Mouse (Mus musculus) liver, embryonic 13.5 days (tissue): Measurements from ENCODE around the gene Chn2. TPM values are rescaled to one million over a fixed set of nuclear protein-coding genes. Genes with fewer than 3 reads are reported as not detected.

Source experiments
- ATAC-seq: fragments of 200-750 bp; cut with Nextera tagmentation; 2 replicates; pipeline ENCODE4 v1.8.0; 2017; ENCODE audit warnings: low read depth, mild to moderate bottlenecking, moderate number of reproducible peaks, moderate library complexity
- DNase-seq: peaks from one replicate; pipeline ENCODE4 v3.0.0; 2022
- H3K27ac ChIP-seq: fragments of 300-500 bp; sonication (generic); 2 replicates; pipeline ENCODE4 v1.5.1; 2015; ENCODE audit warnings: moderate library complexity, mild to moderate bottlenecking, inconsistent platforms
- H3K27me3 ChIP-seq: fragments of 300-500 bp; sonication (generic); 2 replicates; pipeline ENCODE4 v1.6.1; 2015; ENCODE audit warnings: mild to moderate bottlenecking, inconsistent platforms
- H3K36me3 ChIP-seq: fragments of 300-500 bp; sonication (generic); 2 replicates; pipeline ENCODE4 v1.6.1; 2015; ENCODE audit warnings: mild to moderate bottlenecking, inconsistent platforms
- H3K4me1 ChIP-seq: fragments of 300-500 bp; sonication (generic); replicated peaks from 2 replicates; pipeline ENCODE4 v1.6.1; 2015; ENCODE audit warnings: inconsistent platforms
- H3K4me2 ChIP-seq: fragments of 300-500 bp; sonication (generic); 2 replicates; pipeline ENCODE4 v1.6.1; 2015; ENCODE audit warnings: inconsistent platforms, mild to moderate bottlenecking, moderate library complexity
- H3K4me3 ChIP-seq: fragments of 300-500 bp; sonication (generic); replicated peaks from 2 replicates; pipeline ENCODE4 v1.5.1; 2015; ENCODE audit warnings: mild to moderate bottlenecking, inconsistent platforms
- H3K9ac ChIP-seq: fragments of 300-500 bp; sonication (generic); 2 replicates; pipeline ENCODE4 v1.6.1; 2015; ENCODE audit warnings: mild to moderate bottlenecking, inconsistent platforms
- H3K9me3 ChIP-seq: fragments of 300-500 bp; sonication (generic); replicated peaks from 2 replicates; pipeline ENCODE4 v1.6.1; 2016; ENCODE audit warnings: inconsistent platforms
- WGBS: fragments of 180-500 bp; shearing (Covaris S2); methylation state at CpG from one replicate; pipeline ENCODE4 v1.1.7; 2015; ENCODE audit not compliant: insufficient replicate concordance; 5-methylcytosine and 5-hydroxymethylcytosine counted together
- polyA plus RNA-seq: library from polyadenylated mRNA; unstranded; fragments of >200 nt; fragmentation: Nextera tagmentation; extraction: Ambion mirVana; gene quantifications from 2 replicates; pipeline ENCODE4 v1.2.1, GENCODE M21; 2015

Chn2 gene
- polyA plus RNA-seq, 1 experiment from 2014 or later = 3.3 TPM

DNA sequence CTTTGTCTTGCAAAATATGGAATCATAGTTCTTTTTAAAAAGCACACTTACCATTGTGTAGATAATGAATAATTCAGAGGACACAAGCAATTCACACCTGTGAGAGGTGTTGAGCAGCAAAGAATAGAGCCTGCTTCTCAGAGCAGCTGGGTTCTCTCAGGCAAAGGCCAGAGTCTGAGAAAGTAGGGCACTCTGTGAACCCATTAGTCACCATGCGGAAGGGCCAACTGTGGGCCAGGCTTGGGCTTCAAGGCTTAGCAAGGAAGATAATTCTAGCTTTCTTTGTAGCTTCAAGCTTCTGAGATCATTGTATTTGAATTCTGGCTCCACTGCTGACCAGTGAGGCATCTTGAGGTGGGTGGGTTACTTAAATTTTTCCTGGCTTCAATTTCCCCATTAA, 2.8 kb downstream of the Chn2 start:
- no peak overlapping the region for H3K4me3 ChIP-seq
- peaks cover 54% of the 10 kb centered on the region for H3K27me3 ChIP-seq
- H3K27ac ChIP-seq = no peak overlapping the region
- 62% methylated on average over 1 of the region's 1 CpGs for WGBS
- no peak overlapping the region for H3K4me2 ChIP-seq
- no peaks in the 10 kb centered on the region for H3K36me3 ChIP-seq
- peaks cover 3% of the 10 kb centered on the region; the same call in 1 of the 2 replicates for H3K4me1 ChIP-seq
- H3K9me3 ChIP-seq = no peaks in the 10 kb centered on the region
- H3K9ac ChIP-seq = no peak overlapping the region
- ATAC-seq = no peak
- no peak for DNase-seq

DNA sequence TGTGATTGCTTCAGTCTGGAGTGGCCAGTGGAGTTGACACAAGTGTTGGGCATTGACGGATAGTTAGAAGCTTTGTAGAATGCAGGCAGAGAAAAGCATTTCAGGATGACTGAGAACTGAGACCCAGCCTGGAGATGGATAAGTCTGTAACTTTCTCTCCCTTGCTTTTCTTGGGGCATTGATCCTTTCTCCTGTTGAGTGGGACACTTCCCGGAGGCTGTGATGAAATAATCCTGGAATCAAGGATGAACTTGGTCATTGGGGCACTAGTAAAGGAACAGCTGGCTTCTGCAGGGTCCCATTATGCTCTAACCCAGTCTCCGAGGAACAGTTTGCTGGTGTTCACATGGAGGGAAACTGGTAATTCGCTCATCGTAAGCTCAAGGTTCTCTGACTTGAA, 4.2 kb downstream of the Chn2 start:
- 63% methylated on average over 5 of the region's 5 CpGs for WGBS
- ATAC-seq (no peak), DNase-seq (no peak)
- H3K27me3 ChIP-seq = peaks cover 45% of the 10 kb centered on the region
- H3K9ac ChIP-seq = no peak overlapping the region
- no peak overlapping the region for H3K4me2 ChIP-seq
- H3K27ac ChIP-seq = no peak overlapping the region
- H3K36me3 ChIP-seq = no peaks in the 10 kb centered on the region
- peaks cover 7% of the 10 kb centered on the region; the same call in 1 of the 2 replicates for H3K4me1 ChIP-seq
- no peaks in the 10 kb centered on the region for H3K9me3 ChIP-seq
- no peak overlapping the region for H3K4me3 ChIP-seq

DNA sequence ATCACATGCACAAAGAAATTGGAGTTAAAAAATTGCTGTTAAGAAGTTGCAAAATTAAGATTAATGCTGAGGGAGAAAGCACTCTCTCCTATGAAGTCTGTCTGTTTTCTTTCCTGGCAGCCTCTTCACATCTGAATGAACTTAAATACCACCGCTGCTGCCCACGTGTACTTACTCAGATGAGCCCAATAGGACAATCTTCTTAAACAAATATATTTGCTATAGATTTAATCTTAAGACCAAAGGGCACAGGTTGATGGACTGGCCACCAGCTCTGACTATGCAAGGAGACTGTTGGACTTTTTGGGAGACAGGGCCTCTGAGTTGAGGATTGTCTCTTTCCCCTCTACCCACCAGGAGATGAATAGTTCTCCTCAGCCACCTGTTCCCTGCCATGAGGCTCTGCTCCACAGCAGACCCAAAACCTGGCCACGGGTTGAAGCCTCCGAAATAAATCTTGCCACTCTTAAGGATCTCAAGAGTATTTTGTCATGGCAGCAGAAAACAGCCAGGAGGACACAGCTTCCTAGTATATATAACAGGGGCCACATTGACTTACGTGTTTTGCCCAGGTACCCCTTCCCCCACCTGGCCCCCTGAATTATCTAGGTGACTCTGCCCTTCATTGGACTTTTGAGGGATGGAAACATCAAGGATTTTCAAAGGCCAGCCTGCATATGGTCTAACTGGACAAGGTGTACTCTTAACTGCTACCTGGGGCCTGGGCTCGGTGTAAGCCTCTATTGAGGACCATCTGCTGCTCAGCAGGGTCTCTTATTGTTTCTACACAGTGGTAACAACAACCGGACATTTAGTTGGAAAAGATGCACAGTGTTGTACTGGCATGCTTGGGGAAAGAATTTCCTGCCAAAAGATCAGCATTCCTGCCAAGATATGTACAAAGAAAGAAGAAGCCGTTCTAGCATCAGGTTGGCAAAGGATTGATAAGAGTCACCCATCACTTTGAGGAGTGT, 6.7 kb downstream of the Chn2 start:
- Histone ChIP-seq H3K9ac (no peak overlapping the region), H3K4me1 (peaks cover 10% of the 10 kb centered on the region; the same call in 1 of the 2 replicates), H3K27ac (no peak overlapping the region), H3K4me2 (no peak overlapping the region), H3K27me3 (peaks cover 20% of the 10 kb centered on the region), H3K36me3 (no peaks in the 10 kb centered on the region), H3K9me3 (no peaks in the 10 kb centered on the region), H3K4me3 (no peak overlapping the region)
- no peak for DNase-seq
- WGBS = 64% methylated on average over 8 of the region's 8 CpGs
- no peak for ATAC-seq

DNA sequence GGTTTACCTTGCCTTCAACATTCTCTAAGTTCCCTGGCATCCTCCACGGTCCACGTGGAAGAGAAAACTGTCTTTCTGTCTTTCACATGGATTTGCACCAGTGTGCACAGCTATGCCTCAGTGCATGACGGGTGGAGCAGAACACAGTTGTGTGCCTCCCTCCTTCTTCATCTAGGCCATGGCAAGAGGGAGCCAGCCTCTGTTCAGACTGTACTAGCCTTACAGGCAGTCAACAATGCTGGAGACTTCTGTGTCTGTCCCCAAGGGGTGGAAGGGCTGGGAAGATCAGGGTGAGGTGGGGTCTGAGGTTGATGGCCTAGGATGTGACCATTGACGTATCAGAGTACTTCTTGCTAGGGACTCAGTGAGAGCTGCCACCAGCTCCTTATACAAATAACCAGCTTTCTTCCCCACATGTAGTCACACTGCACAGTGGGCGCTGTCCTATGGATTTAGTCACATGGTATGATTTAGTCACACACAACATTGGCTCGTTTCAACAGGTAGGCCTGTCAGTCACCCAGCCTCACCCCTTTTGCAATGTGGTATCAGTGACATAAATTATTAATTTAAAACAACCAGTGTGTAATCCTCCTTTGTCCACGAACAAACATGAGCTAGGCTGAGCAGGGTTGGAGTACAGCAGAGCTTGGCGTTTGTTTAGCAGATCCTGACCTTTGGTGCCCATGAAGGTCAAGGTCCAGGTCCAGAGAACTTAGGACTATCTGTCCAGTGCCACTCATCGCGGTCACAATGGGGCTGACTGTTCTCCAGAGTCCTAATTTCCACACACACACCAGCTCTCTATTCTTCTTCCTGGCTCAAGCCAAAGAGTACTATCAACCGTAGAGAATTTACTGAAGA, 7.8 kb downstream of the Chn2 start:
- WGBS = 61% methylated on average over 11 of the region's 11 CpGs
- Histone ChIP-seq H3K4me2 (no peak overlapping the region), H3K4me3 (no peak overlapping the region), H3K9ac (no peak overlapping the region), H3K36me3 (no peaks in the 10 kb centered on the region), H3K4me1 (peaks cover 10% of the 10 kb centered on the region; the same call in 1 of the 2 replicates), H3K9me3 (no peaks in the 10 kb centered on the region), H3K27me3 (peaks cover 9% of the 10 kb centered on the region; the same call in 1 of the 2 replicates), H3K27ac (no peak overlapping the region)
- ATAC-seq (peak; percentile 67), DNase-seq (no peak)

DNA sequence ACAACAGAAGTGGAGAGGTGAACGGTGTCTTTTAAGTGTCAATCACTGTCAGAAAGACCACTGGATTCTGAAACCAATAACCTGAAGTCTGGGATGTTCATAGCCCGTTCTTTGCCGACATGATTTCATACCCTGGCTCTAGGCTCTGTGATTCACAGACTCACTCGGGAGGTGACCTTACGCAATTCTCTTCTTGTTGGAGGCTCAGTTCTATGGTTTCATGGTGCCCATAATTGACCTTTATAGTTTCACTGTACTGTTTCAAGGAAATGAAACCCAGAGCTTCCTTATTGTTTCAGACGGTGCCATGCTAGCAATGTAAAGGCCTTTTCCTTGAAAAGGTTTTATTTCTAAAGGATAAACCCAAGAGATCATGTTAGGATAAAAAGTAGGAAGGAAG, 9.4 kb downstream of the Chn2 start:
- DNase-seq = no peak
- H3K4me2 ChIP-seq = no peak overlapping the region
- H3K27me3 ChIP-seq = no peaks in the 10 kb centered on the region
- H3K4me1 ChIP-seq = peaks cover 10% of the 10 kb centered on the region; the same call in 1 of the 2 replicates
- H3K4me3 ChIP-seq = no peak overlapping the region
- no peak for ATAC-seq
- H3K27ac ChIP-seq = no peak overlapping the region
- H3K9ac ChIP-seq = no peak overlapping the region
- no peaks in the 10 kb centered on the region for H3K36me3 ChIP-seq
- no peaks in the 10 kb centered on the region for H3K9me3 ChIP-seq
- WGBS = 65% methylated on average over 6 of the region's 6 CpGs

DNA sequence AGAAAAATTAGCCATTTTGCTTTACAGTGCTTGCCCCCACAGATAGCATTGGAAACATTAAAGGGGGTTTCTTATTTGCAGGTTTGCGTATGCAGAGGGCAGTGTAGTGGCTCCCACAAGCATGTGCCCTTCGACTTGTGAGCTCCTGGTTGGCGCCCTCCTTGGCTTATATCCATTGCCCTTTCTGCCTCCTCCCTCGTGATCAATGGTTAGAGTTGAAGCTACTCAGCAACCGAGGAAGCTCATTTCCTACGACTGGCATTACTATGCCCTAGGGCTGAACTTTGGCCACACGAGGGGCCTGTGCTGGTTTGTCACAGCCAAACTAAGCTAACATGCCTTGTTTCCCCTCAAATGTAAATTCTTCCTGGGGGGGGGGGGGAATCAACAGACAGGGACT, 11.8 kb downstream of the Chn2 start:
- H3K9ac ChIP-seq = no peak overlapping the region
- 54% methylated on average over 7 of the region's 7 CpGs for WGBS
- no peaks in the 10 kb centered on the region for H3K27me3 ChIP-seq
- no peak overlapping the region for H3K27ac ChIP-seq
- no peak overlapping the region for H3K4me2 ChIP-seq
- no peak for DNase-seq
- H3K4me1 ChIP-seq = peaks cover 7% of the 10 kb centered on the region; the same call in 1 of the 2 replicates
- no peak overlapping the region for H3K4me3 ChIP-seq
- no peaks in the 10 kb centered on the region for H3K9me3 ChIP-seq
- no peaks in the 10 kb centered on the region for H3K36me3 ChIP-seq
- ATAC-seq = no peak

DNA sequence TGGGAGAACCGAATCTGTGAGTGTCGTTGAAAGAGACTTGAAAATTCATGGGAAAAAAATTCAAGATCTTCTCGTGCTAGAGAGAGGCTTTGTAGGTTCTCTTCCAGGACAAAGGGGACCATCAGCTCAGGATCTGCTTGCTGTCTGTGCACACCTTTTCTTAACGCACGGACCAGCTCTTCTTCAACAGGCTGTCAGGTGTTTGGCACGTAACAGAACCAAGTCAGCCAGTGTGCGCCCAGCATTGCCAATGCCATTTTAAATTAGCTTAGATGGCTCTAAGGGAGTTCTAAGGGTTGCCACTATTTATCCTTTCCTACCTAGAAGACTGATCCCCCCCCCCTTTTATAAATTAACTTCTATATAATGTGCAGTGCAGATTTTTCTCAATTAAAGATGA, 12.8 kb downstream of the Chn2 start:
- no peaks in the 10 kb centered on the region for H3K9me3 ChIP-seq
- no peak overlapping the region for H3K9ac ChIP-seq
- H3K27me3 ChIP-seq = no peaks in the 10 kb centered on the region
- no peaks in the 10 kb centered on the region for H3K36me3 ChIP-seq
- no peak overlapping the region for H3K4me2 ChIP-seq
- no peak overlapping the region for H3K4me3 ChIP-seq
- H3K27ac ChIP-seq = no peak overlapping the region
- H3K4me1 ChIP-seq = 0 out of 2 replicates have a peak, but pooled peaks cover 7% of the 10 kb centered on the region
- ATAC-seq (no peak), DNase-seq (no peak)
- 64% methylated on average over 7 of the region's 7 CpGs for WGBS

DNA sequence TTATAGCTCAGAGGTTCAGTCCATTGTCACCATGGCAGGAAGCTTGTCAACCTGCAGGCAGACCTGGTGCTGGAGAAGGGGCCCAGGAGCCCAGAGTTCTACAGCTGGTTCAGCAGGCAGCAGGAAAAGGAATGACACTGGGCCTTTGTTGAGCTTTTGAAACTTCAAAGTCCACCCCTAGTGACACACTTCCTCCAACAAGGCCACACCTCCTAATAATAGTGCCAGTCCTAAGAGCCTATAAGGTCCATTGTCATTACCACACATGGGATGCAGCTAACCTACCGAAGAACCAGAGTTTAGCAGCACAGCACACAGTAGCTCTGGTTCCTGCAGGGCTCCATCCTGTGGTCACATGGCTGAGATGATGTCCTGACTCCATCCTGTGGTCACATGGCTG, 13.3 kb downstream of the Chn2 start:
- WGBS = 59% methylated on average over 1 of the region's 1 CpGs
- DNase-seq (no peak), ATAC-seq (no peak)
- Histone ChIP-seq H3K27me3 (no peaks in the 10 kb centered on the region), H3K9ac (no peak overlapping the region), H3K9me3 (no peaks in the 10 kb centered on the region), H3K4me2 (no peak overlapping the region), H3K36me3 (no peaks in the 10 kb centered on the region), H3K27ac (no peak overlapping the region), H3K4me1 (0 out of 2 replicates have a peak, but pooled peaks cover 7% of the 10 kb centered on the region), H3K4me3 (no peak overlapping the region)

DNA sequence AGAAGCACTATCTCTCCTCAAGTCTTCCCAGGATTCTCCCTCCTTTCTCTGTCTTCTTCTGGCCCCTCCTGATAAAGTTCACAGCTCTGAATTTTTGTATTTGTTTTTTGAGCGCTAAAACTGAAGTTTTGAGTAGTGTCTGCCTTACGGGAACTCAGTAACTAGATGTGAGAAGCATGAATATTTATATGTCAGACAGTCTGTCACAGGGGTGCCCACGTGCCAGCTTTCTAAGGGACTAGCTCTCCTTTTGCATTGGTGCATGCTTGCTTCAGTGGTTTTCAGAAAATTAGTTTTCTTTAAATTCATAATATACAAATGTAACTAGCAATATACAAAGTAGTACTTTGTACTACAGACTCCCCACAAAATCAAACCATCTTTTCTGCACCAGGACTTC, 14.0 kb downstream of the Chn2 start:
- Histone ChIP-seq H3K36me3 (no peaks in the 10 kb centered on the region), H3K27ac (no peak overlapping the region), H3K9ac (no peak overlapping the region), H3K4me1 (0 out of 2 replicates have a peak, but pooled peaks cover 4% of the 10 kb centered on the region), H3K27me3 (no peaks in the 10 kb centered on the region), H3K4me3 (no peak overlapping the region), H3K9me3 (no peaks in the 10 kb centered on the region), H3K4me2 (no peak overlapping the region)
- WGBS = 66% methylated on average over 3 of the region's 3 CpGs
- no peak for ATAC-seq
- no peak for DNase-seq

DNA sequence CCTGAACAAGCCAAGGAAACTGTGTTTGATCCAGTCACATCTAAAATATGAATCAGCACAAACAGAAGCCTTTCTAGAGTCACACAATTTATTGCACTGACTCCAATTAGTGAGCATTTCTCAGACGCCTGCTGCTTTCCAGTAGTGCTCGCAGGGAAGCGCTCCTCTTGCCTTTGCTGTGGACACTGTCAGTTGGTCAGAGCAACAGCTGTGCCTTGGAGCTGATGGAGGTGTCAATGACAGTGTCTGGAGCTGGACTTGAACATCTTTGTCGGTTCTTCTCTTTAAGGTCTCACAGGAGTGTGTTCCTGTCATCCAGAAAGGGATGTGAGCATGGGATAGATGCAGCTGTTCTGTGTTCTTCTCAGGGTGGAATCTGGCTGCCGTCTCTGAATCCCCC, 16.0 kb downstream of the Chn2 start:
- H3K9ac ChIP-seq = no peak overlapping the region
- H3K27ac ChIP-seq = no peak overlapping the region
- H3K4me3 ChIP-seq = no peak overlapping the region
- no peak for DNase-seq
- 63% methylated on average over 5 of the region's 5 CpGs for WGBS
- no peaks in the 10 kb centered on the region for H3K36me3 ChIP-seq
- H3K4me2 ChIP-seq = no peak overlapping the region
- no peak for ATAC-seq
- H3K27me3 ChIP-seq = no peaks in the 10 kb centered on the region
- H3K4me1 ChIP-seq = no peaks in the 10 kb centered on the region
- H3K9me3 ChIP-seq = no peaks in the 10 kb centered on the region
